Mouse (Mus musculus): ENCODE measurements around the gene Sept9.

The Sept9 gene

DNA sequence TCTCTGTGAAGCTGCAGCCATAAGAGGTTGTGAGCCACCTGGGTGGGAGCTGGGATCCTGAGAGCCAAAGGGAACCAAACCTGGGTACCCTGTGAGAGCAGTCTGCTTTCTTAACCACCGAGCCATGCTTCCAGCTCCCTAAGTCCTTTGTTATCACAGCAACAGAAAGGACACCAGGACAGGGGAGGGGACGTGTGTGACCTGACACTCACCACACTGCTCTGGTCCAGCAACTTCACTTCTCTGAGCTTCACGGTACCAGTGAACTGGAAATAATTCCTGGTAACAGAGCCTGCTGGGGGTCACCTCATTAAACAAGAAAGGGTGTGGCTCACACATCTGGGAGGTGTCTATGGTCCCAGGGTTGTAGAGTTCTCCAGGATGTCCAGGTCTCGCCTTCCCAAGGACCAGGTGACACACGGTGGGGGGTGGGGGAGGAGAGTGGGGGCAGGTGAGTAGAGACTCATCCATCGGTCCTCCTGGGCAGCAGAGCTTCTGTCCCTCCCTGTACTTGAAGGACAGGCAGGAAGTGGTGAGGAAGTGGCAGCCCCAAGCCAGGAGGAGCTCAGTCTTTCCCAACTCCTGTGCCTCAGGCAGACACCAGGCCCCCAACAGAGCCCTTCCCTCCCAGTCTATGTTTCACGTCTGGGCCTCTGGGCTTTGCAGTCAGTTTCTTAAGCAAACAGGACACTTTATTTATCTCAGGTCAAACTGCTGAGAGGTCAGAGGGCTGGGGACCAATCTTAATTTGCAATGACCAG is 191.5 kb downstream of the Sept9 start:
- DNase-seq, result no peak

GRCm38 (mm10) chr11:117392251-117392650 is 192.8 kb downstream of the Sept9 start:
- no peak for DNase-seq

- no peak for DNase-seq
Observed at GRCm38 (mm10) chr11:117393715-117394114, 194.3 kb downstream of the Sept9 start.

DNA sequence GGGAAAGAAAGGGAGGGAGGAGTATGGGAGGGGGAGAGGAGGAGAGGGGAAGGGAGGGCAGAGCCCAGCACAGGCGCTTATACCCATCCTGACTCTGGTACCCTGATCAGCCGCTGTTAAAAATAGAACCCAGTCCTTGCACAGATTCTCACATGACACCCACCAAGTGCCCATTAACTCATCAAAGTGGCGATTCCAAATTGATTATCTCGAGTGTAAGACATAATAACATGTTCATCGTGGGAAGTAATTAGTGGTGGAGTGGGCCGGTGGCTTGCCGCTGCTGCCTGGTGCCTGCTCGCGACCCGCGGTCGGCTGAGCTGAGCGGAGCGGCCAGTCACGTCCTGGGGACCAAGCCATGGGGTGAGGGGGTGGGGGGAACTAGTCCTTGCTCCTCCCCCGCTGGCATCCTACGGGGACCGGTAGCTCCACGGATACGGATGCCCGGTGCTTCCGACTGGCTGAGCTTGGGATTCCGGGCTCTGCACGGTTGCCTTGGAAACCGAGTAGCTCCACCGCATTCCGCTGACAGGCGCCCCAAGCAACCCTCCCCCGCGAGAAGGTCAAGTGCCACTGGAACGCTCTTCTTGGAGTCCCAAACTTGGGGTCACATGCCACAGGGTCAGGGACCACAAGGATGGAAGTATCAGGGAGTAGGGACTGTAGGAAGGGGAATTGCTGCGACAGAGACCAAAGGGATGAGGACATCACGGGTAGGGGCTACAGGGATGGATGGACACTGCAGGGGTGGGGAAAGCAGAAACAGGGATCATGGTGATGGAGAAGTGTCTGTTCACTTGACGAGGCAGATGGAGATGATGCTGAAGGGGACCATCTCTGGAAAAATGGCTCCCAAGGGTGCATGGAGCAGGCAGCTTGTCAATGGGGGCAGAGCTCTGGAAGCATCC is 195.0 kb downstream of the Sept9 start:
- DNase-seq, result peak; percentile 78

DNA sequence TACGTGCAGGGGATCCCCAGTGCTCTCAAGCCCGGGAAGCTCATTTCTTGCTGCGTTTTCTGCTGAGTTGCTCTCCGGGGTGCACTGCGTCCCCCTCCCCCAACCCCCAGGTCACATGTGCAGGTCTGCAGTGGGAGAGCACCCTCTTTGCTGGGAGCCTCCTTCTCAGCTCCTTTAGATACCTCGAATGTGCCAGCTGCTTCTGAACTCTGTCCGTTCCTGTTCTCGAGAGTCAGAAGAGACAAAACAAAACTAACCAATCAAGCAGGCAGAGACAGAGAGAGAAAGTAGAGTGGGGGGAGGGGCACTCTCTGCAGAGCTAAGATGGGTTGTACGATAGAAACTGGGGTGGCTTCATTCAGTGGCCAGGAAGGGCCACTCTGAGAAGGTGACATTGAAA is 195.8 kb downstream of the Sept9 start:
- peak; percentile 41 for DNase-seq

- DNase-seq, result no peak
Observed at GRCm38 (mm10) chr11:117396929-117397328, 197.5 kb downstream of the Sept9 start.

- DNase-seq, result no peak
Observed at GRCm38 (mm10) chr11:117397755-117398154, 198.3 kb downstream of the Sept9 start.

- no peak for DNase-seq
Observed at GRCm38 (mm10) chr11:117398191-117398590, 198.7 kb downstream of the Sept9 start.

GRCm38 (mm10) chr11:117401583-117402367 is 202.3 kb downstream of the Sept9 start:
- DNase-seq, result no peak

- DNase-seq, result no peak
Observed at GRCm38 (mm10) chr11:117402550-117402949, 203.1 kb downstream of the Sept9 start.

GRCm38 (mm10) chr11:117403073-117403472 is 203.6 kb downstream of the Sept9 start:
- no peak for DNase-seq

DNA sequence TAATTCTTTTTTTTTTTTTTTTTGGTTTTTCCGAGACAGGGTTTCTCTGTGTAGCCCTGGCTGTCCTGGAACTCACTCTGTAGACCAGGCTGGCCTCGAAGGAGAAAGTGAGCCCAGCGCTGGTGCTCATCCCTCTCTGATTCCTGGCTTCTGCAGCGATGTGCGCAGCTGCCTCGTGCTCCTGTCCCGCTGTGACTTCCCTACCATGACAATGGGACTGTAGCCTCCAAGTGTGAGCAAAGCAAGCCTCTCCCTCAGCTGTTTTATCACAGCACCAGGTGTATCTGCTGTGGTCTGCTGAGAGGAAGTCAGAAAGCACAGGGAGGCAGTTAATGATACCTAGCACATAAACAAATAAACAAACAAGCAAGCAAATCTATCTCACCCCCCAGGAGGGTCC is 204.3 kb downstream of the Sept9 start:
- DNase-seq, result no peak

GRCm38 (mm10) chr11:117406711-117407110 is 207.2 kb downstream of the Sept9 start:
- no peak for DNase-seq

- no peak for DNase-seq
Observed at GRCm38 (mm10) chr11:117407196-117407595, 207.7 kb downstream of the Sept9 start.

DNA sequence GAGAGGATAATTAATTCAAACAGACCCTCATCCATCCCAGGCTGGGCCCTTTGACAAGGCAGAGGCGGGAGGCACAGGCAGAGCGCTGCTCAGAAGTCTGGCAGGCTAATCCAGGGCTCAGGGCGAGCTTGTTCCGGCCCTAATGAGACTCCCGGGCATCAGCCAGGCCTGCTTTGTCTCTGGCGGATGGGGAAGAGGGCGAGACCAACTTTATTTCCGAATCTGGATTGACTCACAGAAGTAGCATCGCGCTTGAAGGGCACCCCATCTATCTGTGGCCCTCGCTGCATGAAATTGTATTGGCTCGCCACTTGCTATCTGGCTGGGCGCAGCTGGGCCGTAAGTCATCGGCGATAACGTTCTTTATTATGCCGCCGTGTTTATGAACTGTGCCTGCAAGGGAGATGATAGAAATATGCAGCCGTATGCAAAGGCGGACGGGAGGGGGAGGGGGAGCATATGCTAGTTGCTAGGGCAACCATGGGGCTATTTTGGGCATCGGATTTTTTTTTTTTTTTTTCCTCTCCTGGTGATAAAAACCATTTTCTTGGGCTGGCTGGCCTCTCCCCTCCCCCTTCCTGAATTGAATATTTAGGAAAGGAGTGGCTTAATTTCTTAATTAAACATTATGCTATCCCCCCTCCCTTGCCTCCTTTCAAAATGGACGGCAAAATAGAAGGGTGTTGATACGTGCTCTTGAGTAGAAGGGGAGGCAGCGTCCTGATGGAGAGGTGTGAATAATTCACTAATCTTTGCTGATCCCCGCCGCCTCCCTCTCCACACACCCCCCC is 208.4 kb downstream of the Sept9 start:
- peak; percentile 76 for DNase-seq

- no peak for DNase-seq
Observed at GRCm38 (mm10) chr11:117408442-117409031, 209.1 kb downstream of the Sept9 start.

DNA sequence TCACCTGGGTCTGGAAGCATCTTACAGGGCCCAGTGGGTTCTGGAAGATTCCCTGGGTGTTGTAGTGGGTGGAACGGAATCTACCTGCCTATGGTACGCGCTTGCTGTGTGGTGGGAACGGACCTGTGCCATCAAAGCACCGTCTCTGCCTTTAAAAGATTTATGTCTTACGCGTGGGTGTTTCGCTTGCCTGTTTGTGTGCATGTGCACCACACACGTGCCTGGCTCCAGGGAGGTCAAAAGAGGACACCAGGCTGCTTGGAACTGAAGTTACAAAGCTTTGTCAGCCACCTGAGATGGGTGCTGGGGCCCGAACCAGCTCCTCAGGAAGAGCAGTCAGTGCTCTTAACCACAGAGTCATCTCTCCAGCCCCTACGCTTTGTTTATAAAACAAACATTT is 209.9 kb downstream of the Sept9 start:
- no peak for DNase-seq

DNA sequence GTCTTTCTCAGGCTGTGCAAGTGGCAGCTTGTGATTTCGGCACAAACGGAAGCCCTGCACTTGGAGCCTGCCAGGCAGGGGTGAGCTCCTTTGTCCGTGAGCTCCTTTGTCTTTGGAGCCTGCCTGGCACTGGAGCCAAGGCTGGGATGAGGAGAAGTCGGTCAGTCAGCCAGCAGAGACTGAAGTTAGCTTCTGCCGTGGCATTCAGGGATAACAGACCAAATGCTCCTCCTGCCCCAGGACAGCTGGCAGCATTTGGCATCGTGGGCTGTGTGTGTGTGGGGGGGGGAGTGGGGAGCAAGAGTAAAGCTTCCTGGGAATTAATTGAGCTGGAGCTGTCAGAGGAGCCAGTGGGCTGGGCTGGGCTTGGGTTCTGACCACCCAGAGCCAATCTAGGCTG is 210.6 kb downstream of the Sept9 start:
- no peak for DNase-seq

DNA sequence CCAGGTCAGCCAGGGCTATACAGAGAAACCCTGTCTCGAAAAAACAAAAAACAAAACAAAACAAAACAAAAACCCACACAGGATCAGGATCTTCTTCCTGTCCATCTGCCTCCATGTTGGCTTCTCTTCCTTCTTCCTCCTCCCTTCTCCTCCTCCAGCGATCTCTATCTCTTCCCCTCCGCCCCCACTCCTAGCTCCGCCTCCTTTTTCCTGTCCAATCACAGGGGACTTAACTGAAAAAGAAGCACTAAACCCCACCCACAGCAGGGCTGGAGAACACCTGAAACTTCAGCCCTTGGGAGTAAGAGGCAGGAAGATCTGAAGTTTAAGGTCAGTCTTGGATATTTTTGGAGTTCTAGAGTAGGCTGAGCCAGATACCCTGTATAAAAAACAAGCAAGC is 212.2 kb downstream of the Sept9 start:
- no peak for DNase-seq

All from right cerebral cortex, adult 18-20 months (tissue).